8 mouse cellular contexts compared by ENCODE assay signal in genomic region chr1:152089526-152089925, GRCm38 (mm10). TPM values are rescaled to one million over a fixed set of nuclear protein-coding genes. Genes with fewer than 3 reads are reported as not detected.
A peak's percentile ranks its signal among the peaks of the same experiment; 100 is the strongest.
DNase-seq lines count a peak whose midpoint lies in the region; ATAC-seq and TF ChIP-seq lines count a peak whose summit lies in the region.

No protein-coding gene starts in this region.

- H3K4me3 ChIP-seq in embryonic facial prominence, embryonic 11.5 days (ENCODE audit: low read depth, low read length) = peak overlapping the region; percentile 88
- peak overlapping the region; percentile 69 for H3K4me3 ChIP-seq in heart, embryonic 15.5 days
- H3K4me3 ChIP-seq in liver, postnatal 0 days (ENCODE audit: low read depth, low read length) = peak overlapping the region; percentile 75
- peak overlapping the region; percentile 68 for H3K4me3 ChIP-seq in neural tube, embryonic 15.5 days (replicated peaks)

- H3K9ac ChIP-seq in embryonic facial prominence, embryonic 11.5 days (replicated peaks; ENCODE audit: low read length) = peak overlapping the region; percentile 85
- H3K9ac ChIP-seq in heart, embryonic 15.5 days = peak overlapping the region; percentile 86
- peak overlapping the region; percentile 64 for H3K9ac ChIP-seq in liver, postnatal 0 days (replicated peaks)
- peak overlapping the region; percentile 89 for H3K9ac ChIP-seq in neural tube, embryonic 15.5 days (replicated peaks)

- DNase-seq in 3T3-L1 (ENCODE audit: low read depth, low spot score) (peak; percentile 54), NIH3T3 (ENCODE audit: low read depth) (peak; percentile 51)
- DNase-seq in embryonic facial prominence, embryonic 11.5 days (ENCODE audit: low spot score) = peak; percentile 40
- peak; percentile 42 to 65 for DNase-seq in layer of hippocampus, adult 18-20 months (ENCODE audit: low spot score in 2 of 2)
- peak; percentile 33 for DNase-seq in liver, postnatal 0 days
- peak; percentile 68 for DNase-seq in thymus, postnatal 14 days

- peak overlapping the region; percentile 85 for H3K4me2 ChIP-seq in embryonic facial prominence, embryonic 11.5 days (ENCODE audit: low read depth, low read length)
- H3K4me2 ChIP-seq in heart, embryonic 15.5 days = peak overlapping the region; percentile 93
- H3K4me2 ChIP-seq in liver, postnatal 0 days (ENCODE audit: low read depth, low read length) = peak overlapping the region; percentile 97
- peak overlapping the region; percentile 84 for H3K4me2 ChIP-seq in neural tube, embryonic 15.5 days

- H3K9me3 ChIP-seq in embryonic facial prominence, embryonic 11.5 days (replicated peaks; ENCODE audit: control insufficient read depth, low read length) = no peaks in the 10 kb centered on the region
- no peaks in the 10 kb centered on the region for H3K9me3 ChIP-seq in heart, embryonic 15.5 days (replicated peaks)
- H3K9me3 ChIP-seq in liver, postnatal 0 days (ENCODE audit: low read length) = no peaks in the 10 kb centered on the region
- H3K9me3 ChIP-seq in neural tube, embryonic 15.5 days (replicated peaks) = no peaks in the 10 kb centered on the region

- H3K4me1 ChIP-seq in embryonic facial prominence, embryonic 11.5 days (ENCODE audit: control insufficient read depth, insufficient read depth, low read length) = no peaks in the 10 kb centered on the region
- H3K4me1 ChIP-seq in heart, embryonic 15.5 days (replicated peaks) = peaks cover 46% of the 10 kb centered on the region
- peaks cover 7% of the 10 kb centered on the region for H3K4me1 ChIP-seq in liver, postnatal 0 days (ENCODE audit: insufficient read depth)
- H3K4me1 ChIP-seq in neural tube, embryonic 15.5 days = peaks cover 54% of the 10 kb centered on the region

- 0% methylated on average over 24 of the region's 25 CpGs for WGBS in embryonic facial prominence, embryonic 11.5 days
- WGBS in heart, embryonic 15.5 days = 0% methylated on average over 24 of the region's 25 CpGs
- WGBS in liver, postnatal 0 days (ENCODE audit: insufficient replicate concordance) = under 1% methylated on average over 18 of the region's 25 CpGs
- 1% methylated on average over 23 of the region's 25 CpGs for WGBS in neural tube, embryonic 15.5 days

- TF ChIP-seq EP300 in liver, postnatal 0 days (IDR thresholded peaks at IDR 0.05; ENCODE audit: low read depth) = no peak

- TF ChIP-seq CTCF in liver, postnatal 0 days (IDR thresholded peaks at IDR 0.05; ENCODE audit: low read depth) = no peak

- no peaks in the 10 kb centered on the region; the same call in 1 of the 2 replicates for H3K36me3 ChIP-seq in embryonic facial prominence, embryonic 11.5 days (replicated peaks; ENCODE audit: control insufficient read depth, insufficient read depth, low read depth, low read length)
- H3K36me3 ChIP-seq in heart, embryonic 15.5 days = no peaks in the 10 kb centered on the region
- H3K36me3 ChIP-seq in liver, postnatal 0 days (replicated peaks; ENCODE audit: insufficient read depth, low read length) = no peaks in the 10 kb centered on the region
- H3K36me3 ChIP-seq in neural tube, embryonic 15.5 days = no peaks in the 10 kb centered on the region

- H3K27me3 ChIP-seq in embryonic facial prominence, embryonic 11.5 days (ENCODE audit: control insufficient read depth, insufficient read depth, low read length) = no peaks in the 10 kb centered on the region
- no peaks in the 10 kb centered on the region for H3K27me3 ChIP-seq in heart, embryonic 15.5 days
- peaks cover 14% of the 10 kb centered on the region for H3K27me3 ChIP-seq in liver, postnatal 0 days (ENCODE audit: insufficient read depth, low read length)
- H3K27me3 ChIP-seq in neural tube, embryonic 15.5 days (replicated peaks) = no peaks in the 10 kb centered on the region

- H3K27ac ChIP-seq in embryonic facial prominence, embryonic 11.5 days (replicated peaks; ENCODE audit: low read depth, low read length) = peak overlapping the region; percentile 73
- H3K27ac ChIP-seq in heart, embryonic 15.5 days = peak overlapping the region; percentile 92
- peak overlapping the region; percentile 55; the same call in 1 of the 2 replicates for H3K27ac ChIP-seq in liver, postnatal 0 days (ENCODE audit: low read depth)
- peak overlapping the region; percentile 98 for H3K27ac ChIP-seq in neural tube, embryonic 15.5 days (replicated peaks)

- ATAC-seq in embryonic facial prominence, embryonic 11.5 days (replicated peaks; ENCODE audit: insufficient number of reproducible peaks, low FRiP score, low TSS enrichment, low read depth) = peak; percentile 24; the same call in 1 of the 2 replicates
- peak; percentile 9; the same call in 1 of the 2 replicates for ATAC-seq in heart, embryonic 15.5 days (replicated peaks; ENCODE audit: insufficient number of reproducible peaks, insufficient read depth, low FRiP score, low read depth)
- peak; percentile 15; the same call in 1 of the 2 replicates for ATAC-seq in liver, postnatal 0 days
- peak; percentile 48 for ATAC-seq in neural tube, embryonic 15.5 days (ENCODE audit: low FRiP score)

RNA-seq across cellular contexts. Expression of gene 1700025G04Rik, which starts 0.4 kb away (rescaled TPM):
- 24.7 and 29.3 TPM in 2 replicates for polyA plus RNA-seq in embryonic facial prominence, embryonic 11.5 days (2014; fragmentation: Nextera tagmentation; extraction: Ambion mirVana)
- polyA plus RNA-seq in heart, embryonic 15.5 days (2015; fragmentation: Nextera tagmentation; extraction: Ambion mirVana) = 26.7 and 32.4 TPM in 2 replicates
- 10 to 100 TPM; 60.3 to 70.8 TPM for total RNA-seq in layer of hippocampus, adult 18-20 months (2021)
- polyA plus RNA-seq in liver, postnatal 0 days (2015; fragmentation: Nextera tagmentation; extraction: Ambion mirVana) = 3.0 and 4.0 TPM in 2 replicates
- 35.7 and 37.1 TPM in 2 replicates for polyA plus RNA-seq in neural tube, embryonic 15.5 days (2015; fragmentation: Nextera tagmentation; extraction: Ambion mirVana)

Comparison
In these comparisons a context has a peak if more than half of its experiments do, and no peak if none do; other contexts are left out.
1. Peak in every context shown above with its lines: DNase-seq, ATAC-seq, H3K4me3 ChIP-seq and H3K27ac ChIP-seq.